Mouse (Mus musculus) neural tube, embryonic 15.5 days (tissue): ENCODE measurements at regions not wholly inside any gene's neighbourhood (a gene's known extent, or its start where the extent isn't known, plus 50 kb on each side); places are given as distances from the start of the nearest gene placed in this dataset.
"Not testable (repeated sequence)": the region's sequence is repeated elsewhere in the genome, so short reads cannot be mapped to it uniquely, and the experiment has no call there.

ENCODE experiments used
- ATAC-seq: fragments of 200-750 bp; cut with Nextera tagmentation; 2 replicates; pipeline ENCODE4 v1.8.0; 2017; ENCODE audit warnings: mild to moderate bottlenecking, moderate TSS enrichment, moderate library complexity; ENCODE audit not compliant: low FRiP score
- H3K27ac ChIP-seq: fragments of 300-500 bp; sonication (generic); replicated peaks from 2 replicates; pipeline ENCODE4 v1.5.1; 2015; ENCODE audit warnings: mild to moderate bottlenecking, inconsistent platforms
- H3K27me3 ChIP-seq: fragments of 300-500 bp; sonication (generic); replicated peaks from 2 replicates; pipeline ENCODE4 v1.6.1; 2015; ENCODE audit warnings: inconsistent platforms
- H3K36me3 ChIP-seq: fragments of 300-500 bp; sonication (generic); 2 replicates; pipeline ENCODE4 v1.6.1; 2015; ENCODE audit warnings: inconsistent platforms
- H3K4me1 ChIP-seq: fragments of 300-500 bp; sonication (generic); 2 replicates; pipeline ENCODE4 v1.6.1; 2015; ENCODE audit warnings: inconsistent platforms
- H3K4me2 ChIP-seq: fragments of 300-500 bp; sonication (generic); 2 replicates; pipeline ENCODE4 v1.6.1; 2015; ENCODE audit warnings: inconsistent platforms, mild to moderate bottlenecking, moderate library complexity
- H3K4me3 ChIP-seq: fragments of 300-500 bp; sonication (generic); replicated peaks from 2 replicates; pipeline ENCODE4 v1.5.1; 2015; ENCODE audit warnings: mild to moderate bottlenecking, inconsistent platforms
- H3K9ac ChIP-seq: fragments of 300-500 bp; sonication (generic); replicated peaks from 2 replicates; pipeline ENCODE4 v1.6.1; 2015; ENCODE audit warnings: mild to moderate bottlenecking, inconsistent platforms
- H3K9me3 ChIP-seq: fragments of 300-500 bp; sonication (generic); replicated peaks from 2 replicates; pipeline ENCODE4 v1.6.1; 2016; ENCODE audit warnings: inconsistent platforms
- WGBS: fragments of 180-500 bp; shearing (Covaris S2); methylation state at CpG from one replicate; pipeline ENCODE4 v1.1.7; 2015; ENCODE audit warnings: mixed read lengths; 5-methylcytosine and 5-hydroxymethylcytosine counted together

DNA sequence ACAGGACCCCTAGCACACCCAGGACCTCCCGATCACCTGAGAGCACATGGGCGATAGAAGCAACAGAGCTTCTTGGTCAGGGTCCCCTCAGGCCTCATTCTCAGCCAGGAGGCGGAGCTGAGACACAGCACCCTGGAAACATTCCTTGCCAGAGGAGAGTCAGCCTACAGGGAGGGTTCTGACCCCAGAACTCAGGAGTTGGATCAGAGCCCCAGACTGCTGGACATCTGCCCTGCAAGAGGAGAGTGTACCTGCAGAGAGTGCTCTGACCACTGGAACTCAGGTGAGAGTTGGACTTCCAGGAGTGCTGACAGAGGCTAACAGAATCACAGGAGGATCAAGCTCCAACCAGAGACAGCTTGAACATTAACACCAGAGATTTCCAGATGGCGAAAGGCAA is 76.1 kb downstream of the Gpr85 start:
- H3K9me3 ChIP-seq, H3K4me2 ChIP-seq, ATAC-seq, H3K4me1 ChIP-seq, H3K9ac ChIP-seq, H3K4me3 ChIP-seq, H3K27me3 ChIP-seq, H3K36me3 ChIP-seq, H3K27ac ChIP-seq: not testable (repeated sequence)
- 93% methylated on average over 4 of the region's 4 CpGs for WGBS

GRCm38 (mm10) chr6:13759431-13759830 is 80.3 kb downstream of the Gpr85 start:
- H3K36me3 ChIP-seq: no peaks in the 10 kb centered on the region
- no peak overlapping the region for H3K4me3 ChIP-seq
- H3K4me1 ChIP-seq: no peaks in the 10 kb centered on the region
- no peaks in the 10 kb centered on the region for H3K9me3 ChIP-seq
- no peaks in the 10 kb centered on the region for H3K27me3 ChIP-seq
- no peak for ATAC-seq
- H3K4me2 ChIP-seq: no peak overlapping the region
- no peak overlapping the region for H3K27ac ChIP-seq
- 86% methylated on average over 2 of the region's 2 CpGs for WGBS
- no peak overlapping the region for H3K9ac ChIP-seq

- ATAC-seq: no peak
- Histone ChIP-seq H3K9ac (no peak overlapping the region), H3K4me3 (no peak overlapping the region), H3K27me3 (no peaks in the 10 kb centered on the region), H3K4me2 (no peak overlapping the region), H3K36me3 (no peaks in the 10 kb centered on the region), H3K9me3 (no peaks in the 10 kb centered on the region), H3K4me1 (no peaks in the 10 kb centered on the region), H3K27ac (no peak overlapping the region)
Measured at GRCm38 (mm10) chr6:13758946-13759345, 80.8 kb downstream of the Gpr85 start.

DNA sequence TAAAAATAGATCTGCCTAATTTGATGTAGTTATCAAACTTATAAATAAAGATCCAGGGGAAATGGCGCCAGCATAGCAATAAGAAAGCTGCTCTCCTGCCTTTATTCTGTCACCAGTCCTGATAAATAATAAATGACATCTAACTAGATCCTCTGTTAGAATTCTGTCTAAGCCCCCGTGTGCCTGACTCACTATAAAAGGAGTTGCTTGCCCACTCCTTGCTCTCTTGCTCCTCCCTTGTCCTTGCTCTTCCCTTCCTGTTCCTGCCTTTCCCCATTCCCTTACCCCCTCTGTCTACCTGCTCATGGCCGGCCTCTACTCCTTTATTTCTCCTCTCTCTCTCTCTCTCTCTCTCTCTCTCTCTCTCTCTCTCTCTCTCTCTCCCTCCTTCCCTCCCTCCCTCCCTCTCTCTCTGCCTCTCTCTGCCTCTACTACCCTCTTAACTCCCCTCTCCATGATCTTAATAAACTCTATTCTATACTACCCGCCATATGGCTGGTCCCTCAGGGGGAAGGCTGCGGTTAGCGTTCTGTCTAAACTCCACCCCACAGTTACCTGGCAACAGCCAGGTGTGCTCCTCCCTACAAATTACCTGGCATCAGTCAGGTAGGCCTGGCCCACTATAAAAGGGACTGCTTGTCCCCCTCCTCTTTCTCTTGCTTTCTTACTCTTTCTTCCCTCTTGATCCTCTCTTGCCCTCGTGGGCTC is 71.3 kb upstream of the Bmt2 start:
- WGBS: 48% methylated on average over 7 of the region's 7 CpGs
- no peak overlapping the region for H3K9ac ChIP-seq
- ATAC-seq: peak; percentile 51
- H3K9me3 ChIP-seq: no peaks in the 10 kb centered on the region
- no peak overlapping the region for H3K4me2 ChIP-seq
- H3K27ac ChIP-seq: no peak overlapping the region
- H3K4me3 ChIP-seq: no peak overlapping the region
- no peaks in the 10 kb centered on the region for H3K36me3 ChIP-seq
- no peaks in the 10 kb centered on the region for H3K27me3 ChIP-seq
- peaks cover 6% of the 10 kb centered on the region for H3K4me1 ChIP-seq

DNA sequence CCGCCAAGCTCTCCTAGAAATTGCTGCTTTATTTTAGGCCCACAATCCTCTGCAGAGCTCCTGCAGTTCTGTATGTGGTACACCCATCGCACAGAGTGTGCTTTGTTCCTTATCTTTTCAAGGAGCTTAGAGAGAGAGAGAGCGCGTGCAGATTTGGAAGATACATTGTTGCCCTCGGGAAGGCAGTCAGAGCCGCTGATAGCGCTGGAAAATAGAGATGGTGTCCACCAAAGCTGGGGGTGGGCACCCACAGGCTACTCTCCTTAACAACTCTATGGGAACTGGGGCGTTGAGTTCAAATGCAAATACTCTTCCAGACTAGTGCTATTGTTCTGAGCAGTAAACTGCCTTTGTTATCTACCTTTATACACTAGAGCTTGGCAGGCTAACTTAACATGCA is 70.2 kb upstream of the Bmt2 start:
- H3K4me2 ChIP-seq: peak overlapping the region; percentile 40
- no peaks in the 10 kb centered on the region for H3K9me3 ChIP-seq
- H3K36me3 ChIP-seq: no peaks in the 10 kb centered on the region
- ATAC-seq: peak; percentile 49
- H3K4me1 ChIP-seq: peaks cover 6% of the 10 kb centered on the region
- WGBS: 6% methylated on average over 8 of the region's 8 CpGs
- H3K9ac ChIP-seq: no peak overlapping the region
- H3K27me3 ChIP-seq: no peaks in the 10 kb centered on the region
- H3K27ac ChIP-seq: peak overlapping the region; percentile 37; the same call in 1 of the 2 replicates
- H3K4me3 ChIP-seq: no peak overlapping the region

- H3K4me3 ChIP-seq: no peak overlapping the region
- no peak overlapping the region for H3K9ac ChIP-seq
- no peaks in the 10 kb centered on the region for H3K36me3 ChIP-seq
- H3K4me1 ChIP-seq: peaks cover 6% of the 10 kb centered on the region
- no peaks in the 10 kb centered on the region for H3K9me3 ChIP-seq
- no peak for ATAC-seq
- no peaks in the 10 kb centered on the region for H3K27me3 ChIP-seq
- no peak overlapping the region for H3K27ac ChIP-seq
- no peak overlapping the region for H3K4me2 ChIP-seq
- WGBS: 78% methylated on average over 8 of the region's 8 CpGs
Measured at GRCm38 (mm10) chr6:13746577-13747482, 69.1 kb upstream of the Bmt2 start.
